Comparison of ENCODE assay signal across 8 mouse cellular contexts in the genomic region with DNA sequence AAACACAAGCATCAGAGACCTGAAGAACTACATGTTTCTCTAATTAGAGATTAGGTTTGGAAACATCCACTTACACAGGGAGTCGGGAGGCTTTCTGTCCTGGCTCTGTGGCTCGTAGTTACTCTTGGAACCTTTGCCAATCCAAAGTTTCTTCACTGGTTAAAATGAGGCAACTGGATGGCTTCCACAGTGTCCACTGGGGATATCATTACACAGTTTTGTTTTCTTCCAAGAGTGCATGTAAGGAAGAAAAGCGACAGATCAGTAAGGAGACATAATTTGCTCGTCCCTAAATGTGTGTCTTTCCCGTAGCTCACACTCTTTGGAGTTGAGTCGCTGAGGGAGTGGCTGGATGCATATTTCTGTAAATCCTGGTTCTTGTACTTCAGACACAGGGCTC.
A peak's percentile ranks its signal among the peaks of the same experiment; 100 is the strongest.
DNase-seq lines count a peak whose midpoint lies in the region; TF ChIP-seq lines count a peak whose summit lies in the region.
"Had no signal": no experiment of that assay in that cellular context is flagged by ENCODE, and none has a peak within 500 bp of the region (broad histone marks: within the 10 kb centered on the region; RNA-seq: fewer than 3 reads in every experiment).

No protein-coding gene starts in this region.

- H3K36me3 ChIP-seq in heart, adult 2 months (ENCODE audit: control insufficient read depth, insufficient read depth, low read length) = no peaks in the 10 kb centered on the region

- peak; percentile 6 to 54 for DNase-seq in urinary bladder, postnatal 36 days (ENCODE audit: low spot score in 2 of 2)
- DNase-seq in urinary bladder, postnatal 4 days (ENCODE audit: low spot score in 2 of 2) = no peak
- peak; percentile 35 to 59 for DNase-seq in heart, adult 2 months
- DNase-seq in kidney, postnatal 10 days = peak; percentile 16
- DNase-seq in c-Kit-positive CD71-positive TER-119-positive erythroid progenitor cells, embryonic 14.5 days (ENCODE audit: low spot score) = no peak
- DNase-seq in retina, embryonic 14.5 days (ENCODE audit: low spot score) = no peak
- DNase-seq in B cell, adult 2 months = no peak

- no peak for TF ChIP-seq EP300 in heart, adult 2 months (IDR thresholded peaks at IDR 0.05; ENCODE audit: insufficient read depth, low read depth, low read length)

- no peaks in the 10 kb centered on the region for H3K27me3 ChIP-seq in heart, adult 2 months (ENCODE audit: control insufficient read depth, insufficient read depth, low read length)

- 57% methylated on average over 6 of the region's 6 CpGs for WGBS in heart, adult 2 months

- no peak for TF ChIP-seq CTCF in heart, adult 2 months (IDR thresholded peaks at IDR 0.05)

- no peak overlapping the region for H3K9ac ChIP-seq in heart, adult 2 months (ENCODE audit: low read depth, low read length)
- H3K9ac ChIP-seq: hindbrain, embryonic 14.5 days had no signal

- intact Hi-C loops in heart, adult 2 months (cut with DNase I) = loop anchor here (5.0 to 10.0 kb wide), 2 partner anchors 928 to 1325 kb away; a partner anchor contains a TSS

- H3K4me3 ChIP-seq in heart, adult 2 months = no peak overlapping the region

- TF ChIP-seq POLR2A in heart, adult 2 months (IDR thresholded peaks at IDR 0.05; ENCODE audit: insufficient read depth, low read depth, low read length) = no peak

- H3K79me2 ChIP-seq in heart, adult 2 months (replicated peaks; ENCODE audit: control insufficient read depth, insufficient read depth, low read length) = no peaks in the 10 kb centered on the region

- H3K4me1 ChIP-seq in heart, adult 2 months (ENCODE audit: control insufficient read depth, insufficient read depth, low read length) = peaks cover 7% of the 10 kb centered on the region

- peak overlapping the region; percentile 80 for H3K27ac ChIP-seq in heart, adult 2 months
- H3K27ac ChIP-seq: hindbrain, embryonic 14.5 days had no signal

Comparison
In these comparisons a context has a peak if more than half of its experiments do, and no peak if none do; other contexts are left out.
1. DNase-seq: peak in urinary bladder, postnatal 36 days (2 of 2), heart, adult 2 months (2 of 2) and kidney, postnatal 10 days (single experiment); none in urinary bladder, postnatal 4 days (0 of 2), c-Kit-positive CD71-positive TER-119-positive erythroid progenitor cells, embryonic 14.5 days (single experiment), retina, embryonic 14.5 days (single experiment) and B cell, adult 2 months (0 of 2).